Mouse (Mus musculus): ENCODE results near the gene Zranb1.

- TF ChIP-seq POLR2A (IDR thresholded peaks at IDR 0.05; ENCODE audit: low read depth, low read length) (no peak), CTCF (conservative IDR thresholded peaks at IDR 0.05; ENCODE audit: insufficient read depth, insufficient read length, low read depth, low read length) (peak; percentile 44; the same call in 1 of the 2 replicates)
Measured at GRCm38 (mm10) chr7:132930055-132930454, 887 bp upstream of the Zranb1 start.
